Mouse (Mus musculus): ENCODE measurements around the gene Acvr1.

DNA sequence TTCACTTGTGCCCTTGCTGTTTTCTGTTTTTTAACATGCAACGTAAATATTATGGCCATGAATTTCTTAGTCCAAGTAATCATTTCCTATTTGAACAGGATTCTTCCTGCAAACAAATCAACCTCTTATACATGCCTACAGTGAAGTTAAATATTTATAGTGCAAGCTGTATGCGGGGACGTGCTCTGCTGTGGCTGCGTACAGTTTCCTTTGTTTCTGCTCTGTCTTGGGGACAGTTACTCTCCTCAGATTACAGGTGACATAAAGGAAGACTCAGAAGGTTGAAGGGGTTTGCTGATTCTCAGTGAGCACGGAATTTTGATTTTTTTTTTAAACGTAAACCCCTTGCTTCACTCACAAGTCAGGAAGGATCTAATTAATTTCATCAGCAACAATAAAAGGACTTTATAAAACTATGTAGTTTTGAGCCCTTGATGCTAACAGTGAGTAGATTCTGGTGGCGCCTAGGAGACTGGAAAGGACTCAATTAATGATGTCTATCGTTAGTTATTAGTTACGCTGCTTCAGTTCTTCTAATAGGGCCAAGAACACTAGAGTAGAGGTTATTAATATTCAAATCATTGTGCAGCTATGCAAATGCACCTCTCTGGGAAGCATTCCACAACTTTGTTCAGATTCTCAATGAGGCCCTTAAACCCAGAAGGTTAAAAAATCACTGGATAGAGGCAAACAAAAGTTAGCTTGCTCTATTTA is 189.4 kb downstream of the Acvr1 start:
- TF ChIP-seq CTCF (IDR thresholded peaks at IDR 0.05; ENCODE audit: borderline replicate concordance, insufficient read depth, low read depth, low read length) (no peak), POLR2A (IDR thresholded peaks at IDR 0.05; ENCODE audit: borderline replicate concordance, insufficient read depth, low read length) (no peak)
